Comparison of ENCODE assay signal across 8 mouse cellular contexts in genomic region chr3:51340552-51341267, GRCm38 (mm10). TPM values are rescaled to one million over a fixed set of nuclear protein-coding genes. Genes with fewer than 3 reads are reported as not detected.
DNase-seq lines count a peak whose midpoint lies in the region.

Gene Elf2, minus strand, starts transcription at chr3:51340663.

- under 1% methylated on average over 82 of the region's 87 CpGs for WGBS in hindbrain, embryonic 10.5 days

- no peaks in the 10 kb centered on the region for H3K36me3 ChIP-seq in hindbrain, embryonic 10.5 days

- peak within 1 kb of the TSS; percentile 99 for H3K27ac ChIP-seq in hindbrain, embryonic 10.5 days

- peak; percentile 95 for DNase-seq in Muller cell, postnatal 12 days (ENCODE audit: inconsistent ontology term)
- DNase-seq in cerebellum, adult 9-10 months: peak; percentile 86
- peak; percentile 37 to 76 for DNase-seq in frontal cortex, adult 2 months (ENCODE audit: extremely low spot score in 1 of 2, low spot score in 1 of 2)
- peak; percentile 85 for DNase-seq in hindbrain, embryonic 10.5 days (ENCODE audit: low spot score)
- DNase-seq in layer of hippocampus, postnatal 14 days (ENCODE audit: low spot score in 2 of 2): peak in 1 of 2 experiments; percentile 82
- DNase-seq in lung, postnatal 10 days: peak; percentile 90
- peak; percentile 73 for DNase-seq in ovary, postnatal 14 days (ENCODE audit: low spot score)
- DNase-seq in thymus, postnatal 14 days: peak; percentile 87

- peaks cover 23% of the 10 kb centered on the region for H3K4me1 ChIP-seq in hindbrain, embryonic 10.5 days (replicated peaks)

- peak within 1 kb of the TSS; percentile 97 for H3K4me3 ChIP-seq in hindbrain, embryonic 10.5 days

- peaks cover 6% of the 10 kb centered on the region; the same call in 1 of the 2 replicates for H3K9me3 ChIP-seq in hindbrain, embryonic 10.5 days

- no peaks in the 10 kb centered on the region for H3K27me3 ChIP-seq in hindbrain, embryonic 10.5 days (ENCODE audit: insufficient read depth, poor library complexity, severe bottlenecking)

RNA-seq across cellular contexts. Expression of gene Elf2, which starts in this region (rescaled TPM):
- 30.3 and 32.4 TPM in 2 replicates for polyA plus RNA-seq in frontal cortex, adult 2 months (2012; rRNA removed)
- 35.4 and 40.5 TPM in 2 replicates for polyA plus RNA-seq in hindbrain, embryonic 10.5 days (2016; fragmentation: Nextera tagmentation; extraction: Ambion mirVana)
- 10 to 100 TPM; 33.6 to 39.0 TPM for total RNA-seq in layer of hippocampus, postnatal 14 days (2021)
